Mouse (Mus musculus) hindbrain, postnatal 0 days (tissue): ENCODE measurements around the gene Ubc. TPM values are rescaled to one million over a fixed set of nuclear protein-coding genes. Genes with fewer than 3 reads are reported as not detected.

Source experiments
- ATAC-seq: fragments of 200-750 bp; cut with Nextera tagmentation; 2 replicates; pipeline ENCODE4 v1.8.0; 2017; ENCODE audit warnings: mild to moderate bottlenecking, moderate TSS enrichment, moderate library complexity
- DNase-seq: peaks from one replicate; pipeline ENCODE4 v3.0.0-alpha.2; 2015; ENCODE audit warnings: low spot score
- H3K27ac ChIP-seq: fragments of 300-500 bp; sonication (generic); 2 replicates; pipeline ENCODE4 v1.5.1; 2014; ENCODE audit warnings: mild to moderate bottlenecking
- H3K27me3 ChIP-seq: fragments of 300-500 bp; sonication (generic); 2 replicates; pipeline ENCODE4 v1.6.1; 2014; ENCODE audit warnings: low read length, mixed read lengths; ENCODE audit not compliant: insufficient read depth
- H3K36me3 ChIP-seq: fragments of 300-500 bp; sonication (generic); 2 replicates; pipeline ENCODE4 v1.6.1; 2014; ENCODE audit warnings: low read length, mixed read lengths; ENCODE audit not compliant: insufficient read depth
- H3K4me1 ChIP-seq: fragments of 300-500 bp; sonication (generic); 2 replicates; pipeline ENCODE4 v1.6.1; 2014; ENCODE audit warnings: antibody characterized with exemption, low read length, mixed read lengths; ENCODE audit not compliant: insufficient read depth
- H3K4me2 ChIP-seq: fragments of 300-500 bp; sonication (generic); 2 replicates; pipeline ENCODE4 v1.6.1; 2014; ENCODE audit warnings: low read depth, mild to moderate bottlenecking, low read length, moderate library complexity, mixed read lengths
- H3K4me3 ChIP-seq: fragments of 300-500 bp; sonication (generic); 2 replicates; pipeline ENCODE4 v1.5.1; 2014; ENCODE audit warnings: low read length
- H3K9ac ChIP-seq: fragments of 300-500 bp; sonication (generic); replicated peaks from 2 replicates; pipeline ENCODE4 v1.6.1; 2014; ENCODE audit warnings: mild to moderate bottlenecking, low read length, moderate library complexity, mixed read lengths
- H3K9me3 ChIP-seq: fragments of 300-500 bp; sonication (generic); 2 replicates; pipeline ENCODE4 v1.6.1; 2016; ENCODE audit warnings: low read length, mixed read lengths
- CTCF ChIP-seq: IDR thresholded peaks from 2 replicates; pipeline ENCODE4 v1.5.1; 2016; ENCODE audit warnings: antibody characterized with exemption, control low read depth, low read depth
- WGBS: fragments of 180-500 bp; shearing (Covaris S2); extraction: QIAGEN DNeasy Blood & Tissue Kit; methylation state at CpG from one replicate; pipeline ENCODE4 v1.1.7; 2014; 5-methylcytosine and 5-hydroxymethylcytosine counted together
- polyA plus RNA-seq: library from polyadenylated mRNA; unstranded; fragments of >200 nt; fragmentation: Nextera tagmentation; extraction: Ambion mirVana; gene quantifications from 2 replicates; pipeline ENCODE4 v1.2.1, GENCODE M21; 2015
- total RNA-seq: library from RNA; depleted of rRNA; stranded (reverse); fragments of >200 nt; gene quantifications from 2 replicates; pipeline ENCODE4 v1.2.3, GENCODE M21; 2014; rRNA removed

The Ubc gene
- total and polyA plus RNA-seq, 2 experiments from 2014 or later, result 911 to 1,219 TPM

- Histone ChIP-seq H3K9me3 (no peaks in the 10 kb centered on the region), H3K27ac (peak within 1 kb of the TSS; percentile 52), H3K4me2 (peak within 1 kb of the TSS; percentile 98), H3K4me1 (peaks cover 12% of the 10 kb centered on the region), H3K36me3 (no peaks in the 10 kb centered on the region), H3K4me3 (peak within 1 kb of the TSS; percentile 77), H3K9ac (peak within 1 kb of the TSS; percentile 77), H3K27me3 (no peaks in the 10 kb centered on the region)
- peak; percentile 90 for DNase-seq
- under 1% methylated on average over 39 of the region's 42 CpGs for WGBS
- ATAC-seq, result peak; percentile 86
- TF ChIP-seq CTCF, result peak; percentile 12; the same call in 1 of the 2 replicates
These were observed 49.3 kb downstream of the Ubc start, which contains the start of gene Scarb1 for GRCm38 (mm10) chr5:125340547-125341262. Gene Scarb1 (minus strand): TSS chr5:125341094.

GRCm38 (mm10) chr5:125339851-125340531 lies 50.0 kb downstream of the Ubc start:
- Histone ChIP-seq H3K4me3 (peak overlapping the region; percentile 77), H3K27ac (peak overlapping the region; percentile 52), H3K9me3 (no peaks in the 10 kb centered on the region), H3K27me3 (no peaks in the 10 kb centered on the region), H3K4me2 (peak overlapping the region; percentile 98), H3K9ac (peak overlapping the region; percentile 77), H3K4me1 (peaks cover 12% of the 10 kb centered on the region), H3K36me3 (no peaks in the 10 kb centered on the region)
- ATAC-seq (peak; percentile 36), DNase-seq (no peak)
- TF ChIP-seq CTCF, result no peak
- WGBS, result 2% methylated on average over 25 of the region's 25 CpGs

- ATAC-seq (peak; percentile 33), DNase-seq (peak; percentile 68)
- H3K9ac ChIP-seq, result peak overlapping the region; percentile 77
- H3K36me3 ChIP-seq, result no peaks in the 10 kb centered on the region
- no peaks in the 10 kb centered on the region for H3K27me3 ChIP-seq
- H3K9me3 ChIP-seq, result no peaks in the 10 kb centered on the region
- peak overlapping the region; percentile 98 for H3K4me2 ChIP-seq
- peak overlapping the region; percentile 52; the same call in 1 of the 2 replicates for H3K27ac ChIP-seq
- WGBS, result 7% methylated on average over 18 of the region's 18 CpGs
- H3K4me1 ChIP-seq, result peaks cover 12% of the 10 kb centered on the region
- TF ChIP-seq CTCF, result no peak
- H3K4me3 ChIP-seq, result peak overlapping the region; percentile 77
These were observed 50.8 kb downstream of the Ubc start for GRCm38 (mm10) chr5:125339108-125339751.

GRCm38 (mm10) chr5:125337526-125337925 lies 52.5 kb downstream of the Ubc start:
- H3K27me3 ChIP-seq, result no peaks in the 10 kb centered on the region
- ATAC-seq (no peak), DNase-seq (no peak)
- H3K4me2 ChIP-seq, result no peak overlapping the region
- H3K4me1 ChIP-seq, result peaks cover 12% of the 10 kb centered on the region
- no peaks in the 10 kb centered on the region for H3K36me3 ChIP-seq
- no peak overlapping the region for H3K27ac ChIP-seq
- TF ChIP-seq CTCF, result no peak
- WGBS, result 48% methylated on average over 7 of the region's 7 CpGs
- no peak overlapping the region for H3K4me3 ChIP-seq
- H3K9ac ChIP-seq, result no peak overlapping the region
- H3K9me3 ChIP-seq, result no peaks in the 10 kb centered on the region

- no peak for DNase-seq
- H3K4me1 ChIP-seq, result peaks cover 12% of the 10 kb centered on the region
- H3K27me3 ChIP-seq, result no peaks in the 10 kb centered on the region
- no peak overlapping the region for H3K4me3 ChIP-seq
- TF ChIP-seq CTCF, result no peak
- no peak overlapping the region for H3K4me2 ChIP-seq
- WGBS, result 49% methylated on average over 9 of the region's 9 CpGs
- no peak for ATAC-seq
- H3K9ac ChIP-seq, result no peak overlapping the region
- no peaks in the 10 kb centered on the region for H3K36me3 ChIP-seq
- no peak overlapping the region for H3K27ac ChIP-seq
- H3K9me3 ChIP-seq, result no peaks in the 10 kb centered on the region
These were observed 53.0 kb downstream of the Ubc start for GRCm38 (mm10) chr5:125337012-125337411.

Other genes starting within 250 kb of the Ubc start
- gene Ncor2, start 211.0 kb downstream of the Ubc start, total RNA-seq, result 35.4 and 37.5 TPM in 2 replicates
- 20.9 and 22.7 TPM in 2 replicates for gene Ncor2, start 211.0 kb downstream of the Ubc start, polyA plus RNA-seq
- 70.3 and 71.7 TPM in 2 replicates for gene Scarb1, start 49.1 kb downstream of the Ubc start, total RNA-seq
- gene Scarb1, start 49.1 kb downstream of the Ubc start, polyA plus RNA-seq, result 53.9 and 56.1 TPM in 2 replicates
- gene Gm10382, start 880 bp downstream of the Ubc start, total RNA-seq, result 1.3 TPM in 1 of 2 replicates, not detected in the other
- gene Gm10382, start 880 bp downstream of the Ubc start, polyA plus RNA-seq, result 0.48 and 0.66 TPM in 2 replicates
- 15.8 and 27.5 TPM in 2 replicates for gene Dhx37, start 43.9 kb upstream of the Ubc start, total RNA-seq
- 8.0 and 9.8 TPM in 2 replicates for gene Dhx37, start 43.9 kb upstream of the Ubc start, polyA plus RNA-seq
- gene Bri3bp, start 51.4 kb upstream of the Ubc start, total RNA-seq, result 89.3 and 91.2 TPM in 2 replicates
- gene Bri3bp, start 51.4 kb upstream of the Ubc start, polyA plus RNA-seq, result 41.7 and 44.2 TPM in 2 replicates
- gene Aacs, start 85.6 kb upstream of the Ubc start, total RNA-seq, result 124 and 125 TPM in 2 replicates
- gene Aacs, start 85.6 kb upstream of the Ubc start, polyA plus RNA-seq, result 77.3 and 77.6 TPM in 2 replicates
- 45.9 and 46.6 TPM in 2 replicates for gene Tmem132b, start 141.6 kb upstream of the Ubc start, total RNA-seq
- gene Tmem132b, start 141.6 kb upstream of the Ubc start, polyA plus RNA-seq, result 6.1 and 6.9 TPM in 2 replicates